Comparison of ENCODE assay signal across 9 mouse cellular contexts in the genomic region with DNA sequence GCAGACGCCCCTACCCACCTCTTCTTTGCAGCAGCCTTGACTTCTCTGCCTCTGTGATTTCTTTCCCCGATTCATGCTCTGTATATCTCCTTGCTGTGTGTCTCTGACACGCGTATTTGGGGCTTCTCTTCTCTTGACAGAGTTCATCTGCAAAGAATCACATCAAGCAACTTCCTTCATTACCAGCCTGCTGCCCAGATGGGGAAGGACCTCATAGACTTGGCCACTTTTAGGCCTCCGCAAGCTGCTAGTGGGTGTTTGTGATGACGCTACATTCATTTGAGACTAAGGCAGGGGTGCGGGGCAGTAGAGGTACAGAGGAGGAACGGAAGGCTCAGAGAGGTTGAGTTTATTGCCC. TPM values are rescaled to one million over a fixed set of nuclear protein-coding genes. Genes with fewer than 3 reads are reported as not detected.
DNase-seq lines count a peak whose midpoint lies in the region; ATAC-seq and TF ChIP-seq lines count a peak whose summit lies in the region.
"Had no signal": no experiment of that assay in that cellular context is flagged by ENCODE, and none has a peak within 500 bp of the region (broad histone marks: within the 10 kb centered on the region; RNA-seq: fewer than 3 reads in every experiment).

No protein-coding gene starts in this region.

- H3K36me3 ChIP-seq in heart, embryonic 12.5 days = peaks cover 22% of the 10 kb centered on the region
- H3K36me3 ChIP-seq in CH12.LX (replicated peaks in 1 of 2; ENCODE audit: control insufficient read depth in 1 of 2, insufficient read depth in 1 of 2, low read length in 1 of 2) = peaks cover 30 to 40% of the 10 kb centered on the region in 2 experiments
- no peaks in the 10 kb centered on the region for H3K36me3 ChIP-seq in embryonic facial prominence, embryonic 11.5 days (replicated peaks; ENCODE audit: control insufficient read depth, insufficient read depth, low read depth, low read length)
- no peaks in the 10 kb centered on the region for H3K36me3 ChIP-seq in hindbrain, embryonic 16.5 days (ENCODE audit: control insufficient read depth, insufficient read depth, low read length)
- H3K36me3 ChIP-seq in liver, embryonic 12.5 days = peaks cover 21% of the 10 kb centered on the region

- H3K27ac ChIP-seq in heart, embryonic 12.5 days (ENCODE audit: poor library complexity, severe bottlenecking) = no peak overlapping the region
- H3K27ac ChIP-seq in CH12.LX (ENCODE audit: insufficient read depth, low read depth) = peak overlapping the region; percentile 73
- no peak overlapping the region for H3K27ac ChIP-seq in embryonic facial prominence, embryonic 11.5 days (replicated peaks; ENCODE audit: low read depth, low read length)
- H3K27ac ChIP-seq in hindbrain, embryonic 16.5 days (ENCODE audit: low read depth, low read length) = peak overlapping the region; percentile 75
- H3K27ac ChIP-seq in liver, embryonic 12.5 days = no peak overlapping the region

- in situ Hi-C loops in CH12.LX (cut with MboI; ENCODE audit: low pct_ligation_motif_present, low pct_unique_long_range_greater_than_20kb, low sequenced_read_pairs) = no loop called here

- H3K27me3 ChIP-seq in heart, embryonic 12.5 days (replicated peaks) = no peaks in the 10 kb centered on the region
- no peaks in the 10 kb centered on the region for H3K27me3 ChIP-seq in CH12.LX (replicated peaks)
- no peaks in the 10 kb centered on the region for H3K27me3 ChIP-seq in embryonic facial prominence, embryonic 11.5 days (ENCODE audit: control insufficient read depth, insufficient read depth, low read length)
- H3K27me3 ChIP-seq in hindbrain, embryonic 16.5 days (replicated peaks; ENCODE audit: control insufficient read depth, insufficient read depth, low read length) = no peaks in the 10 kb centered on the region
- H3K27me3 ChIP-seq in liver, embryonic 12.5 days (replicated peaks) = no peaks in the 10 kb centered on the region; the same call in none of the 2 replicates

- 43% methylated on average over 8 of the region's 8 CpGs for WGBS in heart, embryonic 12.5 days
- 36% methylated on average over 8 of the region's 8 CpGs for WGBS in embryonic facial prominence, embryonic 11.5 days
- WGBS in hindbrain, embryonic 16.5 days = 28% methylated on average over 8 of the region's 8 CpGs
- WGBS in liver, embryonic 12.5 days (ENCODE audit: insufficient replicate concordance) = 36% methylated on average over 8 of the region's 8 CpGs

- H3K79me2 ChIP-seq in CH12.LX (replicated peaks; ENCODE audit: control insufficient read depth, extremely low read depth, insufficient read depth, poor library complexity, severe bottlenecking) = no peaks in the 10 kb centered on the region

- peak overlapping the region; percentile 83 for H3K4me2 ChIP-seq in heart, embryonic 12.5 days
- H3K4me2 ChIP-seq in CH12.LX (ENCODE audit: insufficient read depth, low read depth, poor library complexity, severe bottlenecking) = peak overlapping the region; percentile 66
- peak overlapping the region; percentile 58 for H3K4me2 ChIP-seq in embryonic facial prominence, embryonic 11.5 days (ENCODE audit: low read depth, low read length)
- H3K4me2 ChIP-seq in hindbrain, embryonic 16.5 days (ENCODE audit: low read length) = peak overlapping the region; percentile 90
- peak overlapping the region; percentile 81 for H3K4me2 ChIP-seq in liver, embryonic 12.5 days

- no peak for ATAC-seq in heart, embryonic 12.5 days (ENCODE audit: insufficient number of reproducible peaks, low FRiP score)
- no peak for ATAC-seq in embryonic facial prominence, embryonic 11.5 days (replicated peaks; ENCODE audit: insufficient number of reproducible peaks, low FRiP score, low TSS enrichment, low read depth)
- peak; percentile 73 for ATAC-seq in hindbrain, embryonic 16.5 days
- no peak for ATAC-seq in liver, embryonic 12.5 days

- dilution Hi-C loops in CH12.LX (cut with MboI; ENCODE audit: extremely low pct_ligation_motif_present, extremely low pct_unique_long_range_greater_than_20kb, low sequenced_read_pairs) = no loop called here

- DNase-seq in heart, postnatal 4 days = no peak
- DNase-seq in CH12.LX (ENCODE audit: extremely low read depth) = peak; percentile 85
- DNase-seq in embryonic facial prominence, embryonic 11.5 days (ENCODE audit: low spot score) = peak; percentile 4
- DNase-seq in right cerebral cortex, postnatal 4 days = peak; percentile 12
- DNase-seq in ovary, postnatal 36 days (ENCODE audit: low spot score) = no peak

- H3K4me1 ChIP-seq in heart, embryonic 12.5 days (replicated peaks) = 0 out of 2 replicates have a peak, but pooled peaks cover 4% of the 10 kb centered on the region
- peaks cover 4 to 30% of the 10 kb centered on the region in 2 experiments; a peak in 3 of 4 replicates for H3K4me1 ChIP-seq in CH12.LX (ENCODE audit: control insufficient read depth in 1 of 2, insufficient read depth in 2 of 2)
- H3K4me1 ChIP-seq in embryonic facial prominence, embryonic 11.5 days (ENCODE audit: control insufficient read depth, insufficient read depth, low read length) = no peaks in the 10 kb centered on the region
- H3K4me1 ChIP-seq in hindbrain, embryonic 16.5 days (ENCODE audit: control insufficient read depth, insufficient read depth, low read depth, low read length) = peaks cover 5% of the 10 kb centered on the region
- H3K4me1 ChIP-seq in liver, embryonic 12.5 days = peaks cover 15% of the 10 kb centered on the region

- peak overlapping the region; percentile 62 for H3K4me3 ChIP-seq in heart, embryonic 12.5 days
- H3K4me3 ChIP-seq in CH12.LX (replicated peaks in 1 of 3; ENCODE audit: low read depth in 2 of 3, low read length in 2 of 3, poor library complexity in 1 of 3) = peak overlapping the region; percentile 69 to 72 (median 71)
- peak overlapping the region; percentile 49 for H3K4me3 ChIP-seq in embryonic facial prominence, embryonic 11.5 days (ENCODE audit: low read depth, low read length)
- peak overlapping the region; percentile 63 for H3K4me3 ChIP-seq in hindbrain, embryonic 16.5 days (ENCODE audit: low read length)
- peak overlapping the region; percentile 68 for H3K4me3 ChIP-seq in liver, embryonic 12.5 days

- no peak for TF ChIP-seq EP300 in CH12.LX (IDR thresholded peaks at IDR 0.05; ENCODE audit: low read length)

- H3K9me3 ChIP-seq in heart, embryonic 12.5 days (replicated peaks) = no peaks in the 10 kb centered on the region
- H3K9me3 ChIP-seq in CH12.LX (replicated peaks; ENCODE audit: low read length) = no peaks in the 10 kb centered on the region
- H3K9me3 ChIP-seq in embryonic facial prominence, embryonic 11.5 days (replicated peaks; ENCODE audit: control insufficient read depth, low read length) = no peaks in the 10 kb centered on the region
- no peaks in the 10 kb centered on the region for H3K9me3 ChIP-seq in hindbrain, embryonic 16.5 days (ENCODE audit: control insufficient read depth, low read length)
- no peaks in the 10 kb centered on the region for H3K9me3 ChIP-seq in liver, embryonic 12.5 days (replicated peaks)

- TF ChIP-seq RAD21 in CH12.LX (IDR thresholded peaks at IDR 0.05; ENCODE audit: low read depth, low read length) = no peak

- no peak; the same call in 1 of the 2 replicates for TF ChIP-seq POLR2A in CH12.LX (IDR thresholded peaks at IDR 0.05; ENCODE audit: low read depth, low read length)

- H3K9ac ChIP-seq in heart, embryonic 12.5 days = peak overlapping the region; percentile 64
- H3K9ac ChIP-seq in CH12.LX (ENCODE audit: insufficient read depth, low read depth) = peak overlapping the region; percentile 95
- peak overlapping the region; percentile 62 for H3K9ac ChIP-seq in embryonic facial prominence, embryonic 11.5 days (replicated peaks; ENCODE audit: low read length)
- peak overlapping the region; percentile 73 for H3K9ac ChIP-seq in hindbrain, embryonic 16.5 days (ENCODE audit: low read depth, low read length)
- H3K9ac ChIP-seq in liver, embryonic 12.5 days = peak overlapping the region; percentile 59

- TF ChIP-seq CTCF in CH12.LX (conservative IDR thresholded peaks at IDR 0.05 in 1 of 2, IDR thresholded peaks at IDR 0.05 in 1 of 2; ENCODE audit: low read depth in 2 of 2, low read length in 2 of 2) = no peak

RNA-seq across cellular contexts. Expression of a gene that starts 0.6 kb away (rescaled TPM):
- 8.4 and 8.5 TPM in 2 replicates for polyA plus RNA-seq in heart, embryonic 12.5 days (2016; fragmentation: Nextera tagmentation; extraction: Ambion mirVana)
- total RNA-seq in heart, postnatal 4 days (2021) = 1 to 10 TPM; 5.6 to 5.7 TPM
- total RNA-seq in CH12.LX (2012; rRNA removed) (17.9 and 24.4 TPM in 2 replicates), CH12.LX (2014; rRNA removed) (16.9 and 20.4 TPM in 2 replicates)
- polyA plus RNA-seq in CH12.LX (2012; ENCODE audit: insufficient read length, low read depth) = 26.3 and 27.7 TPM in 2 replicates
- 11.0 and 12.4 TPM in 2 replicates for polyA plus RNA-seq in embryonic facial prominence, embryonic 11.5 days (2014; fragmentation: Nextera tagmentation; extraction: Ambion mirVana)
- 11.3 and 12.2 TPM in 2 replicates for polyA plus RNA-seq in hindbrain, embryonic 16.5 days (2015; fragmentation: Nextera tagmentation; extraction: Ambion mirVana)
- 3.9 and 4.3 TPM in 2 replicates for polyA plus RNA-seq in liver, embryonic 12.5 days (2016; fragmentation: Nextera tagmentation; extraction: Ambion mirVana)

RNA-seq across cellular contexts. Expression of a gene that starts 21.8 kb away (rescaled TPM):
- polyA plus RNA-seq in heart, embryonic 12.5 days (2016; fragmentation: Nextera tagmentation; extraction: Ambion mirVana) = 0.09 TPM in 1 of 2 replicates, not detected in the other
- not detected for total RNA-seq in heart, postnatal 4 days (2021)
- total RNA-seq in CH12.LX (2012; rRNA removed) (not detected in 2 replicates), CH12.LX (2014; rRNA removed) (not detected in 2 replicates)
- polyA plus RNA-seq in CH12.LX (2012; ENCODE audit: insufficient read length, low read depth) = 0.10 TPM in 1 of 2 replicates, not detected in the other
- polyA plus RNA-seq in embryonic facial prominence, embryonic 11.5 days (2014; fragmentation: Nextera tagmentation; extraction: Ambion mirVana) = 0.17 TPM in 1 of 2 replicates, not detected in the other
- polyA plus RNA-seq in hindbrain, embryonic 16.5 days (2015; fragmentation: Nextera tagmentation; extraction: Ambion mirVana) = 0.47 and 1.4 TPM in 2 replicates
- polyA plus RNA-seq in liver, embryonic 12.5 days (2016; fragmentation: Nextera tagmentation; extraction: Ambion mirVana) = 1.3 and 3.8 TPM in 2 replicates

RNA-seq across cellular contexts. Expression of a gene that starts 25.5 kb away (rescaled TPM):
- polyA plus RNA-seq in heart, embryonic 12.5 days (2016; fragmentation: Nextera tagmentation; extraction: Ambion mirVana) = not detected in 2 replicates
- total RNA-seq in heart, postnatal 4 days (2021) = not detected
- total RNA-seq in CH12.LX (2012; rRNA removed) = not detected in 2 replicates
- total RNA-seq in CH12.LX (2014; rRNA removed) = not detected in 2 replicates
- not detected in 2 replicates for polyA plus RNA-seq in CH12.LX (2012; ENCODE audit: insufficient read length, low read depth)
- 0.25 and 0.36 TPM in 2 replicates for polyA plus RNA-seq in embryonic facial prominence, embryonic 11.5 days (2014; fragmentation: Nextera tagmentation; extraction: Ambion mirVana)
- polyA plus RNA-seq in hindbrain, embryonic 16.5 days (2015; fragmentation: Nextera tagmentation; extraction: Ambion mirVana) = 2.3 and 4.5 TPM in 2 replicates
- not detected in 2 replicates for polyA plus RNA-seq in liver, embryonic 12.5 days (2016; fragmentation: Nextera tagmentation; extraction: Ambion mirVana)

RNA-seq across cellular contexts. Expression of a gene that starts 38.5 kb away (rescaled TPM):
- polyA plus RNA-seq in heart, embryonic 12.5 days (2016; fragmentation: Nextera tagmentation; extraction: Ambion mirVana) = not detected in 2 replicates
- total RNA-seq in heart, postnatal 4 days (2021) = not detected
- total RNA-seq in CH12.LX (2012; rRNA removed) = 0.17 and 0.34 TPM in 2 replicates
- total RNA-seq in CH12.LX (2014; rRNA removed) = not detected in 2 replicates
- polyA plus RNA-seq in CH12.LX (2012; ENCODE audit: insufficient read length, low read depth) = not detected in 2 replicates
- not detected in 2 replicates for polyA plus RNA-seq in embryonic facial prominence, embryonic 11.5 days (2014; fragmentation: Nextera tagmentation; extraction: Ambion mirVana)
- polyA plus RNA-seq in hindbrain, embryonic 16.5 days (2015; fragmentation: Nextera tagmentation; extraction: Ambion mirVana) = not detected in 2 replicates
- polyA plus RNA-seq in liver, embryonic 12.5 days (2016; fragmentation: Nextera tagmentation; extraction: Ambion mirVana) = not detected in 2 replicates
- polyA plus RNA-seq: brain, embryonic 14.5 days had no signal

RNA-seq across cellular contexts. Expression of a gene that starts 43.6 kb away (rescaled TPM):
- polyA plus RNA-seq in heart, embryonic 12.5 days (2016; fragmentation: Nextera tagmentation; extraction: Ambion mirVana) = not detected in 2 replicates
- total RNA-seq in heart, postnatal 4 days (2021) = not detected
- total RNA-seq in CH12.LX (2012; rRNA removed) (not detected in 2 replicates), CH12.LX (2014; rRNA removed) (not detected in 2 replicates)
- not detected in 2 replicates for polyA plus RNA-seq in CH12.LX (2012; ENCODE audit: insufficient read length, low read depth)
- not detected in 2 replicates for polyA plus RNA-seq in embryonic facial prominence, embryonic 11.5 days (2014; fragmentation: Nextera tagmentation; extraction: Ambion mirVana)
- not detected in 2 replicates for polyA plus RNA-seq in hindbrain, embryonic 16.5 days (2015; fragmentation: Nextera tagmentation; extraction: Ambion mirVana)
- polyA plus RNA-seq in liver, embryonic 12.5 days (2016; fragmentation: Nextera tagmentation; extraction: Ambion mirVana) = not detected in 2 replicates

Comparison
In these comparisons a context has a peak if more than half of its experiments do, and no peak if none do; other contexts are left out.
1. H3K27ac ChIP-seq: peak in CH12.LX (single experiment) and hindbrain, embryonic 16.5 days (single experiment); none in heart, embryonic 12.5 days (single experiment), embryonic facial prominence, embryonic 11.5 days (single experiment) and liver, embryonic 12.5 days (single experiment).
2. DNase-seq: peak in CH12.LX (single experiment), embryonic facial prominence, embryonic 11.5 days (single experiment) and right cerebral cortex, postnatal 4 days (single experiment); none in heart, postnatal 4 days (single experiment) and ovary, postnatal 36 days (single experiment).
3. Peak in every context shown above with its lines, with median percentiles within 50 percentile points of each other: H3K4me2 ChIP-seq, H3K4me3 ChIP-seq and H3K9ac ChIP-seq.